Mouse (Mus musculus): ENCODE measurements around the gene Sh3kbp1.

GRCm38 (mm10) chrX:159676242-159676641, 49.2 kb downstream of the Sh3kbp1 start:
- no peak for TF ChIP-seq POLR2A (IDR thresholded peaks at IDR 0.05; ENCODE audit: low read depth, low read length)
- no peak for TF ChIP-seq CTCF (IDR thresholded peaks at IDR 0.05; ENCODE audit: borderline replicate concordance, insufficient read depth, low read length)

All from embryonic fibroblast, embryonic 13.5 days (primary cell).